Mouse (Mus musculus): ENCODE measurements around the gene Rhox2h. TPM values are rescaled to one million over a fixed set of nuclear protein-coding genes. Genes with fewer than 3 reads are reported as not detected.
"Not testable (repeated sequence)": the region's sequence is repeated elsewhere in the genome, so short reads cannot be mapped to it uniquely, and the experiment has no call there.

The Rhox2h gene
- not detected for total RNA-seq (2021)
- long read RNA-seq, experiment 1: 0 reads
- long read RNA-seq, experiment 2: 0 reads

- DNase-seq (ENCODE audit: low spot score in 2 of 2): not testable (repeated sequence)
Observed at GRCm38 (mm10) chrX:37673177-37673576, at the start of gene Rhox2h. Rhox2h (minus strand) TSS chrX:37673277.

- DNase-seq (ENCODE audit: low spot score in 2 of 2): no peak
Observed at GRCm38 (mm10) chrX:37701821-37702387, 28.8 kb upstream of the Rhox2h start.

- DNase-seq (ENCODE audit: low spot score in 2 of 2): no peak
Observed at GRCm38 (mm10) chrX:37692261-37692660, 19.2 kb upstream of the Rhox2h start.

DNA sequence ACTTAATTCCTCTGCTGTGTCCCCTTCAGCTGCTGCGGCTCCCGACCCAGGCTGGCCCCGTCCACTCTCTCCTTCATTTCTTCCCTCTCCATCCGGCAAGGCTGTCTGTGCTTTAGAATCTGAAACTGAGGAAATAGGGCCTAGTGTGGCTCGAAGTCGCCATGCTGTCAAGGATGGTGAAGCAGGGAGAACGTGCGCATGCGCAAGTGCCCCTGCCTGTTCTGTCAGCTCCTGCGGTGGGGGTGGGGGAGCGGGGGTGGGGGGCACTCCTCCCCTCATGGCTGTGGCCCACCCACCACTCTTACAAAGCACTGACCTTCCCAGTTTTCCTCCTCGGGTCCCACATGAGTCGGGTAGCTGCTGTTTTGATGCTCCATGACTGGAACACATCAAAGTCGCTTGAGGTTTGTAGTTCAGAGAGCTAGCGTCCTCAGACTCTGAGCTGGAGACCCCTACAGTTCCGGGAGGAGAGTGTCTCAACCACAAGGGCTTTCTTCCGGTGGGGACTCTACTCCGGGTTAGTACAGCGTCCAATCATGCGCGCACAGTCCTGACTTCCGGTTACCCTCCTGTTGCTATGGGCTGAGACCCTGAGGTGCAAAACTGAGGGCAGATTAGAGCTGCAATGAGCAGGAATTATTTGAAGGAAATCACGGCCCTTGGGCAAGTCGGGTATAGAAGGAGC, 10.1 kb upstream of the Rhox2h start:
- DNase-seq (ENCODE audit: low spot score in 2 of 2): no peak

- DNase-seq (ENCODE audit: low spot score in 2 of 2): not testable (repeated sequence)
Observed at GRCm38 (mm10) chrX:37668664-37669063, 4.4 kb downstream of the Rhox2h start, which contains the start of gene Rhox3h. Rhox3h (minus strand) TSS chrX:37668764.

- DNase-seq (ENCODE audit: low spot score in 2 of 2): not testable (repeated sequence)
Observed at GRCm38 (mm10) chrX:37651227-37651626, 21.9 kb downstream of the Rhox2h start, which contains the start of gene Rhox4g. Rhox4g (minus strand) TSS chrX:37651327.

GRCm38 (mm10) chrX:37643370-37643769, 29.7 kb downstream of the Rhox2h start, which contains the start of gene Rhox2g:
Rhox2g (minus strand) TSS chrX:37643470.
- DNase-seq (ENCODE audit: low spot score in 2 of 2): not testable (repeated sequence)

DNA sequence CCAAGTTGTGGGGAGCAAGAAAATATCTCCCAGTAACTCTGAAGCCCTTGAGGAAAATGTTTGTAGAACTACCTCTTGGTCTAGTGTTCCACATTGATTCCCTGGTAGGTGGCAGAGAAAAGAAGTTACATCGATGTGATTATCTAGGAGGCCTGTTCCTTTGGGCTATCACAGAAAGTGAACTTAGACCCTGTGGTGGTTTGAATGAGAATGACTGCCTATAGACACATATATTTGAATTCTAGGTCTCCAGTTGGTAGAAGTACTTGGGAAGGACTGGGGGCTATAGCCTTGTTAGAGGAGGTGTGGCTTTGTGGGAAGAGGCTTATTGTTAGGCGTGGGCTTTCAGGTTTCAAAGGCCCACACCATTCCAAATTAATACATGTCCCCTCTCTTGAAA, 44.6 kb downstream of the Rhox2h start, which contains the start of gene Rhox3g:
Gene Rhox3g (minus strand): TSS at position 101 of the 400 bp plus-strand sequence.
- DNase-seq (ENCODE audit: low spot score in 2 of 2): not testable (repeated sequence)

Other genes starting within 250 kb of the Rhox2h start
- not detected for gene Rhox4b, start 240.8 kb downstream of the Rhox2h start, total RNA-seq (2021)
- not detected for gene Rhox2c, start 219.6 kb downstream of the Rhox2h start, total RNA-seq (2021)
- under 1 TPM in 1 of 2 experiments, not detected in 1; 0.78 TPM for gene Rhox3c, start 214.7 kb downstream of the Rhox2h start, total RNA-seq (2021)
- not detected for gene Rhox4c, start 192.9 kb downstream of the Rhox2h start, total RNA-seq (2021)
- gene Rhox2d, start 179.8 kb downstream of the Rhox2h start, total RNA-seq (2021): not detected
- not detected for gene Rhox4d, start 158.9 kb downstream of the Rhox2h start, total RNA-seq (2021)
- gene Rhox2e, start 142.8 kb downstream of the Rhox2h start, total RNA-seq (2021): not detected
- not detected for gene Rhox3e, start 131.3 kb downstream of the Rhox2h start, total RNA-seq (2021)
- gene Rhox4e, start 115.9 kb downstream of the Rhox2h start, total RNA-seq (2021): not detected
- not detected for gene Rhox2f, start 101.9 kb downstream of the Rhox2h start, total RNA-seq (2021)
- gene Rhox3f, start 92.3 kb downstream of the Rhox2h start, total RNA-seq (2021): not detected
- not detected for gene Rhox4f, start 65.6 kb downstream of the Rhox2h start, total RNA-seq (2021)
- gene Rhox3g, start 44.7 kb downstream of the Rhox2h start, total RNA-seq (2021): not detected
- not detected for gene Rhox2g, start 29.8 kb downstream of the Rhox2h start, total RNA-seq (2021)
- not detected for gene Rhox4g, start 21.9 kb downstream of the Rhox2h start, total RNA-seq (2021)
- under 1 TPM; 0.29 to 0.36 TPM for gene Rhox3h, start 4.5 kb downstream of the Rhox2h start, total RNA-seq (2021)
- gene Rhox5, start 131.6 kb upstream of the Rhox2h start, total RNA-seq (2021): not detected
- gene Rhox6, start 153.6 kb upstream of the Rhox2h start, total RNA-seq (2021): not detected
- not detected for gene Rhox7a, start 158.4 kb upstream of the Rhox2h start, total RNA-seq (2021)
- gene Rhox8, start 205.7 kb upstream of the Rhox2h start, total RNA-seq (2021): not detected
- not detected for gene Rhox7b, start 224.0 kb upstream of the Rhox2h start, total RNA-seq (2021)
- not detected for gene Rhox9, start 228.5 kb upstream of the Rhox2h start, total RNA-seq (2021)

Data from gastrocnemius, postnatal 4 days (tissue).